Mouse (Mus musculus): ENCODE results near the gene Des. TPM values are rescaled to one million over a fixed set of nuclear protein-coding genes. Genes with fewer than 3 reads are reported as not detected.

The Des gene
- polyA plus RNA-seq, 3 experiments from 2014 or later: 0.64 TPM; not detected in 2

Other genes starting within 250 kb of the Des start
- gene Nhej1, start 235.1 kb upstream of the Des start, polyA plus RNA-seq (2017; shearing (Covaris generic)): 1 to 10 TPM; 6.1 to 8.8 (median 7.6) TPM
- under 1 TPM in 1 of 3 experiments, not detected in 2; 0.47 TPM for gene Slc23a3, start 226.4 kb upstream of the Des start, polyA plus RNA-seq (2017; shearing (Covaris generic))
- gene Cnppd1, start 217.6 kb upstream of the Des start, polyA plus RNA-seq (2017; shearing (Covaris generic)): 100 to 1,000 TPM; 120 to 140 (median 139) TPM
- 10 to 100 TPM; 17.4 to 31.3 (median 20.3) TPM for gene Retreg2, start 217.6 kb upstream of the Des start, polyA plus RNA-seq (2017; shearing (Covaris generic))
- 10 to 100 TPM; 45.5 to 56.2 (median 50.2) TPM for gene Zfand2b, start 191.7 kb upstream of the Des start, polyA plus RNA-seq (2017; shearing (Covaris generic))
- 1 to 10 TPM; 3.0 to 4.6 (median 4.4) TPM for gene Abcb6, start 179.9 kb upstream of the Des start, polyA plus RNA-seq (2017; shearing (Covaris generic))
- 10 to 100 TPM; 16.5 to 28.6 (median 25.1) TPM for gene Ankzf1, start 168.2 kb upstream of the Des start, polyA plus RNA-seq (2017; shearing (Covaris generic))
- gene Atg9a, start 168.1 kb upstream of the Des start, polyA plus RNA-seq (2017; shearing (Covaris generic)): 10 to 100 TPM in 1 of 3 experiments, 1 to 10 TPM in 2; 7.5 to 10.8 (median 8.4) TPM
- gene Glb1l, start 149.5 kb upstream of the Des start, polyA plus RNA-seq (2017; shearing (Covaris generic)): 10 to 100 TPM in 2 of 3 experiments, 1 to 10 TPM in 1; 8.4 to 14.1 (median 13.5) TPM
- 10 to 100 TPM; 46.3 to 62.7 (median 51.6) TPM for gene Stk16, start 149.5 kb upstream of the Des start, polyA plus RNA-seq (2017; shearing (Covaris generic))
- gene Tuba4a, start 140.5 kb upstream of the Des start, polyA plus RNA-seq (2017; shearing (Covaris generic)): 100 to 1,000 TPM; 116 to 151 (median 123) TPM
- not detected for gene A630095N17Rik, start 128.2 kb upstream of the Des start, polyA plus RNA-seq (2017; shearing (Covaris generic))
- 1 to 10 TPM; 3.0 to 7.0 (median 5.8) TPM for gene Dnajb2, start 123.9 kb upstream of the Des start, polyA plus RNA-seq (2017; shearing (Covaris generic))
- gene Ptprn, start 95.8 kb upstream of the Des start, polyA plus RNA-seq (2017; shearing (Covaris generic)): under 1 TPM in 1 of 3 experiments, not detected in 2; 0.36 TPM
- not detected for gene Resp18, start 81.9 kb upstream of the Des start, polyA plus RNA-seq (2017; shearing (Covaris generic))
- 10 to 100 TPM; 52.9 to 68.4 (median 62.8) TPM for gene Dnpep, start 42.3 kb upstream of the Des start, polyA plus RNA-seq (2017; shearing (Covaris generic))
- under 1 TPM in 1 of 3 experiments, not detected in 2; 0.34 TPM for gene Speg, start 15.0 kb downstream of the Des start, polyA plus RNA-seq (2017; shearing (Covaris generic))
- gene Gmppa, start 75.6 kb downstream of the Des start, polyA plus RNA-seq (2017; shearing (Covaris generic)): 10 to 100 TPM; 44.2 to 67.2 (median 62.7) TPM
- not detected for gene Asic4, start 90.1 kb downstream of the Des start, polyA plus RNA-seq (2017; shearing (Covaris generic))
- 1 to 10 TPM; 5.5 to 6.9 (median 5.6) TPM for gene Chpf, start 119.0 kb downstream of the Des start, polyA plus RNA-seq (2017; shearing (Covaris generic))
- under 1 TPM in 1 of 3 experiments, not detected in 2; 0.24 TPM for gene Tmem198, start 119.2 kb downstream of the Des start, polyA plus RNA-seq (2017; shearing (Covaris generic))
- not detected for gene Obsl1, start 146.1 kb downstream of the Des start, polyA plus RNA-seq (2017; shearing (Covaris generic))
- gene Inha, start 146.7 kb downstream of the Des start, polyA plus RNA-seq (2017; shearing (Covaris generic)): not detected
- gene Stk11ip, start 161.2 kb downstream of the Des start, polyA plus RNA-seq (2017; shearing (Covaris generic)): 10 to 100 TPM in 2 of 3 experiments, 1 to 10 TPM in 1; 6.5 to 11.9 (median 10.5) TPM
- under 1 TPM in 1 of 3 experiments, not detected in 2; 0.05 TPM for gene Slc4a3, start 185.9 kb downstream of the Des start, polyA plus RNA-seq (2017; shearing (Covaris generic))

Measured in inflammation-experienced regulatory T-cells, adult 6 months (primary cell).